Mouse (Mus musculus): ENCODE results near the gene Olfr170. TPM values are rescaled to one million over a fixed set of nuclear protein-coding genes. Genes with fewer than 3 reads are reported as not detected.
"Not testable (repeated sequence)": the region's sequence is repeated elsewhere in the genome, so short reads cannot be mapped to it uniquely, and the experiment has no call there.

The Olfr170 gene
- total RNA-seq (2021), result not detected
- long read RNA-seq, experiment 1, result 0 reads
- long read RNA-seq, experiment 2, result 0 reads

GRCm38 (mm10) chr16:19611782-19612181 lies at the start of gene Olfr170:
Gene Olfr170, minus strand, starts transcription at chr16:19611882.
- not testable (repeated sequence) for DNase-seq (ENCODE audit: low spot score in 2 of 2)

- DNase-seq (ENCODE audit: low spot score in 2 of 2), result no peak
These were observed 18.1 kb upstream of the Olfr170 start, which contains the start of gene Olfr171 for GRCm38 (mm10) chr16:19629816-19630215. Gene Olfr171, minus strand, starts transcription at chr16:19629916.

GRCm38 (mm10) chr16:19603166-19603565 lies 8.5 kb downstream of the Olfr170 start:
- DNase-seq (ENCODE audit: low spot score in 2 of 2), result no peak

GRCm38 (mm10) chr16:19571709-19572108 lies 40.0 kb downstream of the Olfr170 start, which contains the start of gene Olfr169:
Gene Olfr169, minus strand, starts transcription at chr16:19571809.
- DNase-seq (ENCODE audit: low spot score in 2 of 2), result not testable (repeated sequence)

Other genes starting within 250 kb of the Olfr170 start
- not detected for gene Olfr165, start 188.7 kb downstream of the Olfr170 start, total RNA-seq (2021)
- not detected for gene Olfr166, start 128.2 kb downstream of the Olfr170 start, total RNA-seq (2021)
- gene Olfr167, start 89.6 kb downstream of the Olfr170 start, total RNA-seq (2021), result not detected
- not detected for gene Olfr168, start 76.3 kb downstream of the Olfr170 start, total RNA-seq (2021)
- gene Olfr169, start 40.1 kb downstream of the Olfr170 start, total RNA-seq (2021), result not detected
- gene Olfr171, start 18.0 kb upstream of the Olfr170 start, total RNA-seq (2021), result not detected
- under 1 TPM; 0.10 to 0.12 TPM for gene Lamp3, start 94.5 kb upstream of the Olfr170 start, total RNA-seq (2021)
- 1 to 10 TPM; 7.7 to 9.1 TPM for gene B3gnt5, start 148.3 kb upstream of the Olfr170 start, total RNA-seq (2021)

All from gastrocnemius, postnatal 4 days (tissue).